Mouse (Mus musculus): Measurements from ENCODE around the gene St8sia6.

- TF ChIP-seq GATA1 (IDR thresholded peaks at IDR 0.05; ENCODE audit: low read length) (no peak), TAL1 (IDR thresholded peaks at IDR 0.05; ENCODE audit: low read length) (no peak)
Measured at GRCm38 (mm10) chr2:13776453-13776852, 17.4 kb downstream of the St8sia6 start.
